Mouse (Mus musculus): ENCODE measurements around the gene Olfr149. TPM values are rescaled to one million over a fixed set of nuclear protein-coding genes. Genes with fewer than 3 reads are reported as not detected.
A peak's percentile ranks its signal among the peaks of the same experiment; 100 is the strongest.
"Not testable (repeated sequence)": the region's sequence is repeated elsewhere in the genome, so short reads cannot be mapped to it uniquely, and the experiment has no call there.

The Olfr149 gene
- total RNA-seq (2015): not detected in 2 replicates
- not detected in 2 replicates for total RNA-seq (2017)

DNA sequence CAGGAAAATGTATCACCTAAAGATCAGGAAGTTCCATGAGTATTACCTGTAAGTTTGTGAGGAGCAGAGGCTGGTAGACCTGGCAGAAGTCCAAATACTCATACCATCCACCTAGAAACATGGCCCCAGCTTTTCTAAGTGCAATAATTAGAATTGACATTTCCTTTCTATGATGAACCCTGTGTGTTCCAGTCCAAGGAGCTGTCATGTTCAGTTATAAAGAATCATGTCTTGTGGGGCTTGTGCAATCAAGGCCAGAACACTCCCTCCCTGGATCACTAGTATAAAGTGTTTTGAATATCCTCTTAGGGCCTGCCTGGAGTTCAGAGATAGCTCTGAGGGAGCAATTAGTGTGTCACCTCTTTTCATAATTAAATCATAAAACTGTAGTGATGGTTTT is at the start of gene Olfr149:
Gene Olfr149 (minus strand): TSS at position 101 of the 400 bp plus-strand sequence.
- ATAC-seq (ENCODE audit: poor library complexity, severe bottlenecking): no peak

GRCm38 (mm10) chr9:39746428-39746827 is 39.5 kb upstream of the Olfr149 start:
- ATAC-seq (ENCODE audit: poor library complexity, severe bottlenecking): no peak

GRCm38 (mm10) chr9:39745949-39746348 is 39.0 kb upstream of the Olfr149 start, which contains the start of gene Olfr967:
Gene Olfr967, plus strand, starts transcription at chr9:39746249.
- no peak for ATAC-seq (ENCODE audit: poor library complexity, severe bottlenecking)

GRCm38 (mm10) chr9:39740741-39741140 is 33.8 kb upstream of the Olfr149 start:
- no peak for ATAC-seq (ENCODE audit: poor library complexity, severe bottlenecking)

- ATAC-seq (ENCODE audit: poor library complexity, severe bottlenecking): no peak
These were observed 23.8 kb upstream of the Olfr149 start, which contains the start of gene Olfr150 for GRCm38 (mm10) chr9:39730678-39731077. Gene Olfr150, plus strand, starts transcription at chr9:39730978.

- ATAC-seq (ENCODE audit: poor library complexity, severe bottlenecking): no peak
These were observed 4.1 kb upstream of the Olfr149 start, which contains the start of gene Olfr965 for GRCm38 (mm10) chr9:39711053-39711452. Gene Olfr965, plus strand, starts transcription at chr9:39711353.

GRCm38 (mm10) chr9:39708958-39709357 is 2.0 kb upstream of the Olfr149 start:
- no peak for ATAC-seq (ENCODE audit: poor library complexity, severe bottlenecking)

DNA sequence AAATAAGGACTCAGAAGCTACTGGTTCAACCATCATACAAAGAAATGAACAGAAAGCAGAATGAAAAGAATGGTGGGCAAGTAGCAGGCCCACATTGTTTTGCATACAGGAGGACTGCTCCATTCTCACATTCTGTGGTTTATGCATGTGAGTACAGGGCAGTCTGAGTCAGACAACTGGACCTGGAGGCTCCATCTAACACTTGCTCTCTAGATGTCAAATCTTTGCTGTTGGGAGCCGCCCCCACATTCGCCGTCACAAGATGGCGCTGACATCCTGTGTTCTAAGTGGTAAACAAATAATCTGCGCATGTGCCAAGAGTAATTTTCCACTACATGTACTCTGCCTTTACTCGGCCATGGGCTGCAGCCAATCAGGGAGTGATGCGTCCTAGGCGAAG is 5.8 kb downstream of the Olfr149 start:
- ATAC-seq (ENCODE audit: poor library complexity, severe bottlenecking): not testable (repeated sequence)

DNA sequence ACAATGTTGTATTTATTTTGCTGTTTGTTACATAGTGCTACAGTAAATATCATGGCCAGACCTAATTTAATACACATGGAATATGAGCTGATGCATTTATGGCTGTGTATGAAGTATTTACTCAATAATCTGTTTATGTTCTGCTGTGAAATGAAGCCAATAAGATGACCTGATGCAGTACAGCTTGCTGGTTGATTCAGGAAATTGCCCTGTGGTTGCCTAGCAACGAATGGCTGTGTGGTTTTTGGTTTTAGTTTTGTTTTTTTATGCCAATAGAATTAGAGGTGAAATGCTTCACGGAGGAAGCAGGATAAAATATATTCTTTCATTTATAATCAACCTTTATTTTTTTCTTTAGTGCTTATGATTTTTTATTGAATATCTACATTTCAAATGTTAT is 27.6 kb downstream of the Olfr149 start:
- ATAC-seq (ENCODE audit: poor library complexity, severe bottlenecking): peak; percentile 45

GRCm38 (mm10) chr9:39678557-39678956 is 28.4 kb downstream of the Olfr149 start:
- peak; percentile 51 for ATAC-seq (ENCODE audit: poor library complexity, severe bottlenecking)

DNA sequence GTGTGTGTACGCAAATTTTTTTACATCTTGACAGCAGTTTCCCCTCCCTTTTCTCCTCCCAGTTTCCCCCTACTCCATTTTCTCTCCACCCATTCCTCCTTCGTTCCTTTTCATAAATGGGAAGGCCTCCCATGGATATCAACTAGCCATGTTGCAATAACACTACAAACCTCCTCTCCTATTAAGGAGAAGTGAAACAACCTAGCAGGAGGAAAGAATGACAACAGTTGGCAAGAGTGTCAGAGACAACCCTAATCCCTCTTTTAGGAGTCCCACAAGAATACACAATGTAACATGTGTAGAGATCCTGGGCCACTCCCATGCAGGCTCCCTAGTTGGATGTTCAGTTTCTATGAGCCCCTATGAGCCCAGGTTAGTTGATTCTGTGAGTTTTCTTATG is 32.1 kb downstream of the Olfr149 start:
- ATAC-seq (ENCODE audit: poor library complexity, severe bottlenecking): peak; percentile 89

- peak; percentile 62; the same call in 1 of the 2 replicates for ATAC-seq (ENCODE audit: poor library complexity, severe bottlenecking)
These were observed 37.2 kb downstream of the Olfr149 start for GRCm38 (mm10) chr9:39669723-39670122.

- ATAC-seq (ENCODE audit: poor library complexity, severe bottlenecking): no peak
These were observed 40.0 kb downstream of the Olfr149 start, which contains the start of gene Olfr963 for GRCm38 (mm10) chr9:39666905-39667304. Gene Olfr963, plus strand, starts transcription at chr9:39667205.

- no peak for ATAC-seq (ENCODE audit: poor library complexity, severe bottlenecking)
These were observed 52.0 kb downstream of the Olfr149 start for GRCm38 (mm10) chr9:39654756-39655396.

Other genes starting within 250 kb of the Olfr149 start
- gene Olfr955, start 235.2 kb downstream of the Olfr149 start, total RNA-seq (2015): not detected in 2 replicates
- not detected in 2 replicates for gene Olfr955, start 235.2 kb downstream of the Olfr149 start, total RNA-seq (2017)
- gene Olfr44, start 213.1 kb downstream of the Olfr149 start, total RNA-seq (2015): not detected in 2 replicates
- gene Olfr44, start 213.1 kb downstream of the Olfr149 start, total RNA-seq (2017): not detected in 2 replicates
- not detected in 2 replicates for gene Olfr957, start 191.3 kb downstream of the Olfr149 start, total RNA-seq (2015)
- not detected in 2 replicates for gene Olfr957, start 191.3 kb downstream of the Olfr149 start, total RNA-seq (2017)
- not detected in 2 replicates for gene Olfr958, start 153.1 kb downstream of the Olfr149 start, total RNA-seq (2015)
- not detected in 2 replicates for gene Olfr958, start 153.1 kb downstream of the Olfr149 start, total RNA-seq (2017)
- gene Olfr959, start 131.5 kb downstream of the Olfr149 start, total RNA-seq (2015): not detected in 2 replicates
- gene Olfr959, start 131.5 kb downstream of the Olfr149 start, total RNA-seq (2017): not detected in 2 replicates
- gene AW551984, start 102.7 kb downstream of the Olfr149 start, total RNA-seq (2015): 0.14 and 0.74 TPM in 2 replicates
- 0.11 and 0.37 TPM in 2 replicates for gene AW551984, start 102.7 kb downstream of the Olfr149 start, total RNA-seq (2017)
- gene Olfr148, start 96.5 kb downstream of the Olfr149 start, total RNA-seq (2015): not detected in 2 replicates
- gene Olfr148, start 96.5 kb downstream of the Olfr149 start, total RNA-seq (2017): not detected in 2 replicates
- gene Olfr960, start 85.7 kb downstream of the Olfr149 start, total RNA-seq (2015): not detected in 2 replicates
- not detected in 2 replicates for gene Olfr960, start 85.7 kb downstream of the Olfr149 start, total RNA-seq (2017)
- gene Olfr961, start 62.0 kb downstream of the Olfr149 start, total RNA-seq (2015): 0.13 TPM in 1 of 2 replicates, not detected in the other
- gene Olfr961, start 62.0 kb downstream of the Olfr149 start, total RNA-seq (2017): not detected in 2 replicates
- gene Olfr963, start 39.9 kb downstream of the Olfr149 start, total RNA-seq (2015): not detected in 2 replicates
- not detected in 2 replicates for gene Olfr963, start 39.9 kb downstream of the Olfr149 start, total RNA-seq (2017)
- gene Olfr965, start 4.2 kb upstream of the Olfr149 start, total RNA-seq (2015): not detected in 2 replicates
- 1.5 TPM in 1 of 2 replicates, not detected in the other for gene Olfr965, start 4.2 kb upstream of the Olfr149 start, total RNA-seq (2017)
- not detected in 2 replicates for gene Olfr150, start 23.9 kb upstream of the Olfr149 start, total RNA-seq (2015)
- gene Olfr150, start 23.9 kb upstream of the Olfr149 start, total RNA-seq (2017): not detected in 2 replicates
- not detected in 2 replicates for gene Olfr967, start 39.1 kb upstream of the Olfr149 start, total RNA-seq (2015)
- gene Olfr967, start 39.1 kb upstream of the Olfr149 start, total RNA-seq (2017): not detected in 2 replicates
- not detected in 2 replicates for gene Olfr968, start 76.1 kb upstream of the Olfr149 start, total RNA-seq (2015)
- not detected in 2 replicates for gene Olfr968, start 76.1 kb upstream of the Olfr149 start, total RNA-seq (2017)
- not detected in 2 replicates for gene Olfr969, start 83.8 kb upstream of the Olfr149 start, total RNA-seq (2015)
- gene Olfr969, start 83.8 kb upstream of the Olfr149 start, total RNA-seq (2017): not detected in 2 replicates
- gene Olfr970, start 101.7 kb upstream of the Olfr149 start, total RNA-seq (2015): not detected in 2 replicates
- gene Olfr970, start 101.7 kb upstream of the Olfr149 start, total RNA-seq (2017): not detected in 2 replicates
- not detected in 2 replicates for gene Olfr971, start 129.8 kb upstream of the Olfr149 start, total RNA-seq (2015)
- not detected in 2 replicates for gene Olfr971, start 129.8 kb upstream of the Olfr149 start, total RNA-seq (2017)
- not detected in 2 replicates for gene Olfr972, start 159.3 kb upstream of the Olfr149 start, total RNA-seq (2015)
- gene Olfr972, start 159.3 kb upstream of the Olfr149 start, total RNA-seq (2017): not detected in 2 replicates
- gene Olfr229, start 200.2 kb upstream of the Olfr149 start, total RNA-seq (2015): not detected in 2 replicates
- not detected in 2 replicates for gene Olfr229, start 200.2 kb upstream of the Olfr149 start, total RNA-seq (2017)
- gene Olfr974, start 230.4 kb upstream of the Olfr149 start, total RNA-seq (2015): not detected in 2 replicates
- not detected in 2 replicates for gene Olfr974, start 230.4 kb upstream of the Olfr149 start, total RNA-seq (2017)
- not detected in 2 replicates for gene Olfr975, start 244.9 kb upstream of the Olfr149 start, total RNA-seq (2015)
- not detected in 2 replicates for gene Olfr975, start 244.9 kb upstream of the Olfr149 start, total RNA-seq (2017)

Data from megakaryocyte, adult 5-6 weeks (primary cell).